Mouse (Mus musculus) midbrain, embryonic 14.5 days (tissue): ENCODE data around the gene Aamdc. TPM values are rescaled to one million over a fixed set of nuclear protein-coding genes. Genes with fewer than 3 reads are reported as not detected.

Experiments used
- polyA plus RNA-seq: library from polyadenylated mRNA; unstranded; fragments of >200 nt; fragmentation: Nextera tagmentation; extraction: Ambion mirVana; gene quantifications from 2 replicates; pipeline ENCODE4 v1.2.1, GENCODE M21; 2014

The Aamdc gene
- polyA plus RNA-seq, 1 experiment from 2014 or later, result 42.2 TPM

Other genes starting within 250 kb of the Aamdc start
- gene Usp35, start 247.5 kb downstream of the Aamdc start, polyA plus RNA-seq, result 3.9 and 4.4 TPM in 2 replicates
- 6.1 and 8.5 TPM in 2 replicates for gene Kctd21, start 247.2 kb downstream of the Aamdc start, polyA plus RNA-seq
- 9.4 and 10.8 TPM in 2 replicates for gene Alg8, start 207.9 kb downstream of the Aamdc start, polyA plus RNA-seq
- 450 and 544 TPM in 2 replicates for gene Ndufc2, start 179.5 kb downstream of the Aamdc start, polyA plus RNA-seq
- 1.2 and 1.7 TPM in 2 replicates for gene Thrsp, start 161.8 kb downstream of the Aamdc start, polyA plus RNA-seq
- 0.93 and 1.1 TPM in 2 replicates for gene Kctd14, start 128.2 kb downstream of the Aamdc start, polyA plus RNA-seq
- gene Ints4, start 98.5 kb downstream of the Aamdc start, polyA plus RNA-seq, result 32.5 and 49.3 TPM in 2 replicates
- gene Rsf1, start 392 bp upstream of the Aamdc start, polyA plus RNA-seq, result 28.1 and 35.1 TPM in 2 replicates
- 190 and 195 TPM in 2 replicates for gene Clns1a, start 117.1 kb upstream of the Aamdc start, polyA plus RNA-seq
- gene Aqp11, start 158.8 kb upstream of the Aamdc start, polyA plus RNA-seq, result 17.2 and 18.5 TPM in 2 replicates
- gene Pak1, start 209.0 kb upstream of the Aamdc start, polyA plus RNA-seq, result 117 and 171 TPM in 2 replicates